Mouse (Mus musculus) frontal cortex, adult (tissue): ENCODE results near the gene Fggy.

Source experiments
- ATAC-seq: cut with Nextera tagmentation; 2 replicates; pipeline ENCODE4 v1.9.2; 2017; ENCODE audit warnings: mild to moderate bottlenecking, moderate library complexity, mixed read lengths; ENCODE audit not compliant: low TSS enrichment

Gene Fggy

DNA sequence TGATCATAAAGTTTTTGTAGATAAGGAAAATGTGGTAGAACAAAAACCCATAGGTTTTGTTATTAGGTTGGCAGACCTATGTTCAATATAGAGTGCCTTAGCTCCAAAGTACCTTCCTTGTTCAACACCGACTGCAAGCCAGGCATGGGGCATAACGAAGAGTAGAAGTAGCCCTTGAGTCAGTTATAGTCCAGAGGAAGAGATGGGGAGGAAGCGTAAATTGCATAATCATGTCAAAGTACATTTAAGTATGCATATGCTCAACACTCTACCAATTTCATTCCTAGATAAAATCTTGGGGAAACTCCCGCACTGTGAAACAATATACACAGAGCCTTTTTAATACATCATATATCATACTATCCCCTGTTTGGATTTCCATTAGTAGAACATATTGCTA lies 221.2 kb downstream of the Fggy start:
- ATAC-seq, result no peak

DNA sequence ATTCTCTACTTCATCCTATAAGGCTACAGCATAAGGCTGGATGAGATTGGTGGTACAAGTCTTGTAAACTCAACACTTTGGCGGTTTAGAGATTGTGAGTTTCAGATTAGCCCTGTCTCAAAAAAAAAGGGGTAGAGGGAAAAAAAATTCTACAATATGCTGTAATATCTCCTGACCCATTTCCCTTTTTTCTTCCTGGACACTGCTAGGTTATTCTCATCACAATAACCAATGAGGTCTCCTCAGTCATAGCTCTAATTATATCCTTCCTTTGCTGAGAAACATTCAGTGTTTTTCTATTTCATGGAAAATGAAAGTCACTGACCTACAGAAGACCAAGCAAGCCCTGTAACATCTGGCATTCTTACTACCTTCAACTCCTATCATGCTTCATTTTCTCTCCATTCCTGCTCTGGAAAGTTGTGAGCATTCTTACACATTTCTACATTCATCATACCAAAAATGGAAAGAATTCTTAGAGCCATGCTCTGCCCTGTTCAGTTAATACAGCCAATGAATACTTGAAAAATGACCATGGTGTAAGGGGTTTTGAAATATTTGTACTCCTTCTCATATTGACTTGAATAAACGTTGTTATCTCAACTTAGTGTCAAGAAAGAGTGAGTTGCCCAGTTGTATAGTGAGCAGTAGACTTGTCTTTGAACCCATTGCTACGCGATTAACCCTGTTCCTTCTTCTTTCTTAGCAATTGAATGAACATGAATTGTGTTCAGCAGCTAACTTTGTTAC lies 227.0 kb downstream of the Fggy start:
- ATAC-seq, result no peak

DNA sequence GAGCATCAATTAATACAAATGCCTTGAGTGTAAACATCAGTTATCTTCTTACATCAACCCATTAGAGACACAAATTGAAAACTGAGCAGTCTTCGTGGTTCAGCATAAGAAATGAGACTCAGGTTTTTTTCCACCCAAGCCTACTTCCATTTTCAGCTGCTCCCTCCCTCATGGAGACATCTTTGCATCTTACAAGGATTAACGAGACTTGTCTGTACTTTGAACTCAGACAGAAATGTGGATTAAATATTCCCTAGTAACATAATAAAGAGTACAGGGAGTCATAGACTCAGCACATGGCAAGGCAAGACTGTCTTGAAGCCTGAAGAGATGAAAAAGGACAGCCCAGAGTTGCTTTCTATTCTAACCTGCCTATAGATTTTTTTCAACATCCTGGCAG lies 230.3 kb downstream of the Fggy start:
- ATAC-seq, result no peak

DNA sequence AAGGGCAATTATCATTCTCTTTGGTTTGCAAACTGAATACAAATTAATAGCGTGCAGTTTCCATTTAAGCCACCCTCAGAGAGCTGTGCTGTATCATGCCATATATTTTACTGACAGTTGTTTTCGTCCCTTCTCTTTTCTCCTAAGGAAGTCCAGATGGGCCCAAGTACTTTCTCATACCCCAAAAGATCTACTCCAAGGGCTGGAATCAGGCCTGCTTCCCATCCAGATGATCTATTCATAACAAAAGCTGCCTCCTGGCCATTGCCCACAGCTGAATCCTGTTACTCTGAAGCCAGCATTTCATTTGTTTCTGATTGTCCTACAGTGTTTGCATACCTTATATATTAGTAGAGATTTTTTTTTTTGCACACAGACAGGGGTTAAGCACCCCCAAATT lies 231.6 kb downstream of the Fggy start:
- ATAC-seq, result no peak

DNA sequence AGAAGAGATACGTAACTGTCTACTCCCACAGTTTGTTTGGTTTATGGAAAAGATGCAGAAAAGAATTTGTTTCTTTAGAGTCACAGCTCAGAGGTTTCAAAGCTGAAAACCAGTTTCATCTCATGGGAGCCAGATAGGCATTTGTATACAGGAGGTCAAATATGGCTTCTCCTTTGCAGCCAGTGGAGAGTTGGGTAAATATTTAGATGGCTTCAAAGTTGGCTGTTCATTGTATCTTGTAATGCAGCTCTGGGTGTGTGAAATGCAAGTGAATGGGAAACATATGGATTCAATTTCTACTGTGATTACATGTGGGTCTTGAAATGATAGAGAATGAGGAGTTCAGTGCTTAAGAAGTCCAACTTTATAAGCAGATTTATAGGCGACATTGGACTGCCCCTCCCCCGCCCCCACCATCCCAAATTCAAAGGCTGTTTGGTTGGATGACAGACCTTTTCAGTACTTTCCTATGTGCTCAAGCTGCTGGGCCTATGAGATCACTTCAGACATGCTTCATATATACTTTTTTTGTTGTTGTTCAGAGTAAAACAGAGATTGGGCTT lies 234.7 kb downstream of the Fggy start:
- no peak for ATAC-seq

DNA sequence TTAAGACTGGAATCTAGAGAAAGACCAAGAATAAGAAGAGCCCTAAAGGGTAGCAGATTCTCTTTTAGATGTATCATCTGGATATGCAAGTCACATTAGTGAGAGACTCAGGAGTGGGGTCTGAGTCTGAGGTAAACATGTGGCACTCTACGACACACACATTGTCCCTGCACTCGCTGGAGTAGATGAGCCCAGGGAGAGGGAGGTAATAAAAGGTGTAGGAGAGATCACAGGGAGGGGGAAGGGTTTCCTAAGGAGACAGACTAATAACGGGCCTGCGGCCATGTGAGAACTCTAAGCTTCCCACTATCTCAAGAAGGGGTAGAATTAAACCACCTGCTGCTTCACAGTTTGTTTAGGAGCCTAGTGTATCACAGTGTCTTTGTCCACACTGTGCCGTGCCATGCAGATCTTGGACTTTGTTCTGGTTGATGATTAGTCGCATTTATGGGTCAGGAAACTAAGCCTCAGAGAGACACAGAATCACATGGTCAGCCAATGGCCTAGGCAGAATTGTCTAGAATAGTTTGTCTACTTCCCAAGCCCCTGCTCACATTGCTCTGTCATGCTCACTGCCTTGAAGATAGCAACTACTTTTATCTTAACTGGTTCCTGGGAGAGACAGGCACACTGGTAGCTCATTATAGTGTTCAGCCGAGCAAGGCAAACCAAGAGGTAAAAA lies 236.5 kb downstream of the Fggy start:
- no peak for ATAC-seq

DNA sequence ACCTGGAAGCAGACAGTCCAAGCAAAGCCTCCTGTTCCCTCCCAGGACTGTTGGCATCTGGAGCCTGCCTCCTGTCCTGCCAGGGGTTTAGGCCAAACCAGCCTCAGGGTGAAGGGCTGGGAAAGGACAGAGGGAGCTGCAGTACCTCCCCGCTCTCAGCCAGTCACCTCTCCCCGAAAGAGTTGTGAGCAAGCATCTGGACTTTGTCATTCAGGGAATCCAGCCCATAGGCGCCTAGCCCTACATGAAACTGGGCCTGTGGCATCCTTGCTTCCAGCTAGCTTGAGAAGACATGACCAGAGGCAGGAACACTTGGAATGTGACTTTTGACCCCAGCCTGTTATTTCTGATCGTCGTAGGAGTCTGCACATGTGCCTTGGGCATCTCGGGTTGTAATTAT lies 237.3 kb downstream of the Fggy start:
- no peak for ATAC-seq

DNA sequence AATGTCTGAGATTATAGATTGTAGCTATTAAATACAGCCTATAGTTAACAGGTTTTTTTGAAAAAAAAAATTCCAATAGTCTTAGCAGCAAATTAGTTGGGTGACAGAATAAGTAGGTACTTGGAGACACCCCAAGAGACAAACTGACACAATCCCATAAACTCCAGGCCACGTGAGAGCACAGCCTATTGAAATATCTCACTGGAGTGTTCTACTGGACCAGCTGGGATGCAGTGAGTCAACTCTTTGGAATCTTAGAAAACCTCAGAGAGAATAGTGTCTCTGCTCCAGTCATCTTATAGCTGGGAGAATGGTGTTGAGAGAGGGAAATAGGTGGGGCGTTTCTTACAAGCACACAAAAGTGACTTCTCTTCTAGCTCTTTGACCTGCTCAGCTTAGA lies 238.0 kb downstream of the Fggy start:
- no peak for ATAC-seq

DNA sequence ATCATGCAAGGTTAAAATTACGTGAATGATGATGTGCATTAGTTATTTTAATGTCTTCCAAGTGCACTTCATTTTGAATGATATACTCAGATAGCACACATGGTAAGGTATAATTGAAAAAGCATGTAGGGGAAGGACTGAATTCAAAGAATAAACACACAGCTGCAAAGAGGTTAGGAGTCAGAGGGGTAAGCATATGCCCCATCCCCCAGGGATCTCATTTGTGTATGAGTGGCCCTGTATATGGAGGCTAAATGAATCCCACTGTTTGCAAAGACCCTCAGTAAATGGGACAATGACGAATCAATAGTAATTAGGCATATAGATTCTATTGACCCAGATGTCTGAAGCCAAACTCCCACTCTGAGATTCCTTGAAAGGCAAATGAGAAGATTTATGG lies 262.3 kb downstream of the Fggy start:
- ATAC-seq, result no peak

DNA sequence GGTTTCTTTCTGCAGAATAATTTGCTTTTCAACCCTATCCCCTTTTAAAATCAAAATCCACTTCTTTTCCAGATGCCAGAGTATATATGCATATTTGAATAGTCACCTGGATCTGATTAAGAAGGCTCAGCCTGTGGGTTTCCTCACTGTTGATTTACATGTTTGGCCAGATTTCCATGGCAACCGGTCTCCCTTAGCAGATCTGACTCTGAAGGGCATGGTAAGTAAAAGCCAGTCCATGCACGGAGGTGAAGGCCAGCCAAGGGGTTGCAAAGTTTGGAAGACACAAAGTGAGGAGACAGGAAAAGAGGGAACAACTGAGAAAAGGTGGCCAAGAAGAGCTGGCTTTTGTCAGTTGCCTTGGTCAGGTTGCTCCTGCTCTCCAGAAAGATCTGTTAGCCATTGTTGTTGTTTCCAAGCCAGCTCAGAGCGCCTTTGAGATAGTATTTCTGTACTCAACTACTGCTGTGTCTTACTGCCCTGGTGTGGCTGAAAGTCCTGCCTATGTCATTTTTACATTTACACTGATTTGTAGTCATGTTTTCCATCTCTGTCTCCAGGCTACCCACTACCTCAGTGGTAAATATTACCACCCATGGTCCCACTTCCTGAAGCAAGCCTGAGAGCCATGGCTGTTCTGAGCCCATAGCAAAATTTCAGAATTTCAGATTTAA lies 264.7 kb downstream of the Fggy start:
- no peak for ATAC-seq

DNA sequence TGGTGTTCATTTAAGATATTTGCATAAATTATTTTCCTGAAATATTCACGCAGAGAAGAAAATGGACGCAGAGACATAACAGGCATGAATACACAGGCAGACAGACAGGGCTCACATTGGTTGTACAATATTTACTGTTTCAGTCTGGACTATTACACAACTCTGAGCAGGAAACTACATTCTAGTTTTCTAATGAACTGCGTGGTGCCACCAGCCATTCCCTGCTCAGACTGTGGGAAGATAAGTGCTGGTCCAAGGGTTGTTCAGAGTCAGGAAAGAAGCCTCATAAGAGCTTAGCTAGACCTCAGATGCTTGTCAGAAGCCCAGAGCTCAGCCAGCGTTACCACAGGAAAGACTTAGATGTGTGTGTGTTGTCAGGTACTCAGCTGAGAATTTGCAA lies 270.9 kb downstream of the Fggy start:
- no peak for ATAC-seq

DNA sequence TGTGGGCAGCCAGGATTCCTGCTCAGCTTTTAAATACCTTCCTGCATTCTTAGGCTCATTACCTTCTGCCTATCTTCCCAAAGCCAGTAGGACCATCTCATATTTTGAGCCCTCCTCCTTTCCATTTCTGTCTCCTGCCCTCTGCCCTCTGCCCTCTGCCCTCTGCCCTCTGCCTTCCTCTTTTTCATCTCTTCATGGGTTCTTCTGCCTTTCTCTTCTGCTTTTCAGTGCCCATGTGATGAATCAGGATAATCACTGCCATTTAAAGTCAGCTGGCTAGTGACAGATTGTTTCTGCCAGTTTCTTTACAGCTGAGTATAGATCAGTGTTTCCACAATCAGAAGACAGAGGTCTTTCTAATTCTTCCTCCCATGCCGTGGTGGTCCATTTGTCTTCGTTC lies 273.0 kb downstream of the Fggy start:
- ATAC-seq, result no peak

DNA sequence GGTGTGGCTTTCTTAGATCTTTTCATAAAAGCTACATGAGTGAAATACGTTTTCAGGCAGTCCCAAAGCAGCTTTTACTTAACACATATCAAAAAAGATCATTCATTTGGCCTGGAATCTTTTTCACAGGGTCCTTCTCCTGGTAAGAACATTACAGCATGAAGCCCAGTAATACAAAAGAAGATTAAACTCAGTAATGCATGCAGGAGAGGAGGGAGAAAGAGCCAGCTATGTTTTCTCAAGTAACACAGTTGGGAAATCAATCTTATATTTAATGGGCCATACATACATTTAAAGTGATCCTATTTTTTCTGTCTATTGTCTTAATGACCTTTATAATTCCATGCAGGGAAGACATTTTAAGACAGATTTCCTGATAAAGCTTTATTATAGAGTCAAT lies 282.6 kb downstream of the Fggy start:
- ATAC-seq, result no peak

DNA sequence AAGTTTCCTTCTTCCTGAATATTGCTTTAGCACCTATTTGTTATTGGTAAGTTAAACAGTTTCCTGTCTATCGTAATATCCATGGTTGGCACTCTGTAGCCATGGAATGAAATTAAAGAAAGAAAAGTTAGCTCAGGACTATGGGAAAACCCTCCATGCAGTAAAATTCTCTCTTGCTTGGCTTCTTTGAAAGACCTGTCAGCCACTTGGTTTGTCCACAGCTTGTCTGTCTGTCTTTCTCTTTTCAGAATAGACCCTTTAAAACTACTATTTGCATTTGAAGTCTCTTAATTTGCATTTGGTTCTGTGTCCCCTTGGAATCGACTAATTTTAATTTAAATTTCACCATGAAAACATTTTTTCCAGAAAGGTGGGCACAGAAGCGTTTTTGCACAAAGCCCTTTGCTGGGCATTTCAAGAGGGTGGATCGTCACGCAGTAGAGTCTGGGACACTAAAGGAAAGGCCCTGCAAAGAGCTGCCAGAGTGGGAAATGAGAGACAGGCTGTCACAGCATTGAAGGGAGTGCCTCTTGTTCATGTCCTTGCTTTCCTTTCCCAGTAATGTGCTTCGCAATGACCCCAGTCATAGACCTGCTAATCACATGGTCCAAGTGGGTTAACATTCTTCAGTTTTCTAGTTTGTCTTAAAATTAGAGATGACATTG lies 283.2 kb downstream of the Fggy start:
- ATAC-seq, result no peak

DNA sequence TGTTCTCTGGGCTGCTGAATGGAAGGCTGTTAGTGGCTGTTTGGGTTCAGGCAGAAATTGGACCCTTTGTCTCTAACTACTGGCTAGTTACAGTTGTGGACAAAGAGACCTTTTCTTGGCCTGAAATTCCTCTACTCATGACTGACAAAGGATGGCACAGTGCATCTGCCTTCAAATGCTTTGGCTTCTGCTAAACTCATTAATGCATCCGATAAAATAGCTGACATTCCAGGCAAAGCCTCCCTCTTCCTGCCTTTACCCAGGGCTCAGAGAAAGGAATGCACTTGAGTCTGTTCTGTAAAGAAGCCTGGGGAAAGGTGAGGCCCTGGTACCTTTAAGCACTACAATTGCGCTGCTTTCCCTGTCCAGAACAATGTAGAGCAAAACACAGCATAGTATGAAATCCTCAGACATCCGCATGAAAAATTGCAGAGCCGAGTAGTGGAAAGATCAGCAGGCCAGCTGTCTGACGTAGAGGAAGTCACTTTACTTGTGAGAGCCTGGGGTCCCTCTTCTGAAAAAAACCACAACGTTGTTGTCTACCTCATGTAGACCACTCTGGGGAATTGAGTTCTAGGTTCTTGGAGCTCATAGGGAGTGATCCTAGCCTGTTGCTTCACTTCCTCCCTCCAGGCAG lies 288.8 kb downstream of the Fggy start:
- peak; percentile 83 for ATAC-seq

DNA sequence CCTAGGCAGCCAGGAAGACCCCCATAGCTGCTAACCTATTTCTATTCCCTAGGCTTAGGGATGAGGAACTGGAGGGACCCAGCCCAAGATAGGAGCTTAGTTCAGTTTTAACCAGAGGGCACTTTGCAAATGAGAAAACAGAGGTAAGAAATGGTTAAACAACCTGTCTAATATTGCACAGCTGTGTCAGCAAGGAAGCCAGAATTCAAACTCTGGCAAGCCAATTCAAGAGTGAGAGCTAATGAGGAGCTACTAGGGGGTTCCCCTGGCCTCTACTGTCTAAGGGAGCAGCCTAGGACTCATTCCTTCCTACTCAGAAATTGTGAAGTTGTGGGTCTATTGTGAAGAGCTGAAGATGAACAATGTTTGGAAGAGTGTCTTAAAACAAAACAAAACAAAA lies 289.9 kb downstream of the Fggy start:
- no peak for ATAC-seq

DNA sequence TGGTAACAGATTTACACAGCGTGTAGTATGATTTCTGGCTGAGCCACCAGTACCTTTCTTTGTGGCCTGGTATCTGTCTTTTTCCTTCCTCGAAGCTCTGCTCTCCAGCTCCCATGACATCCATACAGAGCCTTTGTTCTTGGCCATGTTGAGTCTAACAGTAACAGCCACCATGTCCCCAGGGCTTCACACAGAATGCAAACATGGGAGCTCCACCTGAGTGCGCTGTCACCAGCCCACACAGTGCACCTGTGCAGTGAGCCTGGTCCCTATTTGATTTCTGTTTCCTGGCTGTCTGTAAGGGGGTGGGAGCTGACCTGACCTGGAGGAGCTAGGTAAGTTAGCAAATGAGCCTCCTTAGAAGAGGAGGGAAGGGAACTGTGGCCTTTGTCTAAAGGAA lies 290.4 kb downstream of the Fggy start:
- ATAC-seq, result no peak

DNA sequence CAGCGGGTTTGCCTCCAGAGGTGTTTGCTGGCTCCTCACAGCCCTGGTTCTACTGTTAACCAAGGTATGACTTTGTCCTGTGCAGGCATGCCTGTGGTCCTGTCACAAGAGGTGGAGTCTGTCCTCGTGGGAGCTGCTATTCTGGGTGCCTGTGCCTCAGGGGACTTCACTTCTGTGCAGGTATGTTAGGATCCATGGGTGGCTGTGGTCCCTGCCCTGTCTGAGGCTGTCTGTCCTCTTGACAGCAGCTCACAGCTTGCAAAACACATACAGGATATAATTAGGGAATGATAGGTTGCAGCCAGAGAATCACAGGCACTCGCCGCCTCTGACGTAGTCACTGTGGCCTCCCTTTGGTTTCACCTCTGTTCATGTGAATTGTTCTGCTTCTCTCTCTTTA lies 292.2 kb downstream of the Fggy start:
- no peak for ATAC-seq

DNA sequence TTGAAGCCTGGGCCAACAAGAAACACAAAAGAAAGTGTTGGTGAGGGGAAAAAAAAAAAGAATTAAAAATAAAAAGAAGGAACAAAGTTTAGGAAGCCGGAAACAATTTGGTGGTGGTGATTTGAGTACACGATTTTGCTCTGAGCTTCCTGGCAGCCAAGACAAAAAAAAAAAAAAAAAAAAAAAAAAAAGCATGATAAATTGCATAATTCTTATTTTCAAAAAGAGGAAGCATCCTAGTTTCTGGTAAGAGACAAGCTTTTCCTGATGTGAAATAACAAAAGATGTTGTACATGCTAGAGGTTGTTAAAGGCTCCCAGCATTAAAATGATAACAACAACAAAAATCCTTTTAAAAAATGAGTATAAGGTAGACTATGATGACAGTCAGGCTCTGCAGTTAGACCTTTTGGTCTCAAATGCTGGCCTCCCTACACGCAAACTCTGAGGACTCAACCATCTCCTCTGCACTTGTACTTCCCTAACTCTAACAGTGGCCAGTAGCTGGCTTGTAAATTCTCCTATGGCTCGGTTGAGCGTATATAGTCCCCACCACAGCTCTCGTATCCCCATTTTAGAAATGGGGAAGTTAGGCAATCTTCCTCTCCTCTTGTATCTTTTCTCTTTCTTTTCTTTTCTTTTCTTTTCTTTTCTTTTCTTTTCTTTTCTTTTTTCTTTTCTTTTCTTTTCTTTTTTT lies 292.9 kb downstream of the Fggy start:
- ATAC-seq, result no peak

DNA sequence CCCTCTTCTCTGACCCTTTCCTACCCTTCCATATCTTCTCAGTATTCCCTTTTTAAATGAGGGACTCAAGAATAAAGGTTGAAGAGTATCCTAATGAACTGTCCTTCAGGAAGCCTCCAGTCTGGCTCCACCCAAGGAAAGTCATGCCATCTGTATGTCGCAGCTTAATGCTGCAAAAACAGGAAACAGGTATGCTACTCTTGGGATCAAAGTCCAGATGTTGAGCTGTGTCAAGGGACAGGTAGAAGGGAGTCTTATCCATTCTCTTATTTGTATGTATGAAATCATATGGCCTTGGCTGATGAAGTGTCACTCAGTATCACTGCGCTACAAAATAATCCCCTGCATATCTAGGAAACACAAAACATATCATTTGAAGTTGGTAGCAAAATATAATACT lies 294.9 kb downstream of the Fggy start:
- ATAC-seq, result no peak

DNA sequence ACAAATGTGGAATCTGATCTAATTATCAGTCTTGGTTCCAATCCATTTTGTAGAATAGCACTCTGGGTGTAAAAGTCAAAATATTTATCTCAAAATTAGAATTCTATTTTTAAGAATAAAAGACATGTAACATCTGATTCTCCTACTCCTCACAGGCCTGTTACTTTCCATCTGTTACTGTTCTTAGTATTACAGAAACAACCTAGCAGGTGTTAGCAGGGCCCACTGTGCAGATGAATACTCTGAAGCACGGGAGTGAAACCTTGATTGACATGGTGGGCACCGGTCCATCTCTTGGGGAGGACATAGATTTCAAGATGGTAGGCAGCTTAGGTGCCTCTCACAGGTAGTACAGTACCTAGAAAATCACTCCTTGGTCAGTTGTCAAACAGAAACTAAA lies 298.7 kb downstream of the Fggy start:
- no peak for ATAC-seq
